Mouse (Mus musculus) liver, embryonic 12.5 days (tissue): ENCODE measurements around the gene Hypk. TPM values are rescaled to one million over a fixed set of nuclear protein-coding genes. Genes with fewer than 3 reads are reported as not detected.
A peak's percentile ranks its signal among the peaks of the same experiment; 100 is the strongest.

Experiments used
- ATAC-seq: fragments of 200-750 bp; cut with Nextera tagmentation; 2 replicates; pipeline ENCODE4 v1.8.0; 2017; ENCODE audit warnings: moderate number of reproducible peaks, mild to moderate bottlenecking, moderate library complexity
- H3K27ac ChIP-seq: fragments of 300-500 bp; sonication (generic); 2 replicates; pipeline ENCODE4 v1.5.1; 2016; ENCODE audit warnings: mild to moderate bottlenecking
- H3K27me3 ChIP-seq: fragments of 300-500 bp; sonication (generic); replicated peaks from 2 replicates; pipeline ENCODE4 v1.6.1; 2016; ENCODE audit warnings: mild to moderate bottlenecking, moderate library complexity
- H3K36me3 ChIP-seq: fragments of 300-500 bp; sonication (generic); 2 replicates; pipeline ENCODE4 v1.6.1; 2016; ENCODE audit warnings: mild to moderate bottlenecking, moderate library complexity
- H3K4me1 ChIP-seq: fragments of 300-500 bp; sonication (generic); 2 replicates; pipeline ENCODE4 v1.6.1; 2016
- H3K4me2 ChIP-seq: fragments of 300-500 bp; sonication (generic); 2 replicates; pipeline ENCODE4 v1.6.1; 2016; ENCODE audit warnings: mild to moderate bottlenecking, moderate library complexity
- H3K4me3 ChIP-seq: fragments of 300-500 bp; sonication (generic); 2 replicates; pipeline ENCODE4 v1.5.1; 2016; ENCODE audit warnings: mild to moderate bottlenecking, moderate library complexity
- H3K9ac ChIP-seq: fragments of 300-500 bp; sonication (generic); 2 replicates; pipeline ENCODE4 v1.6.1; 2016; ENCODE audit warnings: mild to moderate bottlenecking, moderate library complexity
- H3K9me3 ChIP-seq: fragments of 300-500 bp; sonication (generic); replicated peaks from 2 replicates; pipeline ENCODE4 v1.6.1; 2016; ENCODE audit warnings: mild to moderate bottlenecking, moderate library complexity
- WGBS: fragments of 180-500 bp; shearing (Covaris S2); methylation state at CpG from one replicate; pipeline ENCODE4 v1.1.7; 2016; ENCODE audit not compliant: insufficient replicate concordance; 5-methylcytosine and 5-hydroxymethylcytosine counted together
- polyA plus RNA-seq: library from polyadenylated mRNA; unstranded; fragments of >200 nt; fragmentation: Nextera tagmentation; extraction: Ambion mirVana; gene quantifications from 2 replicates; pipeline ENCODE4 v1.2.1, GENCODE M21; 2016

Hypk gene
- polyA plus RNA-seq: 111 and 127 TPM in 2 replicates

- Histone ChIP-seq H3K4me3 (no peak within 1 kb of the TSS), H3K27ac (0 out of 2 replicates have a peak within 1 kb of the TSS, but pooled peaks have one; percentile 12), H3K9me3 (no peaks in the 10 kb centered on the region), H3K9ac (no peak within 1 kb of the TSS), H3K4me2 (no peak within 1 kb of the TSS), H3K36me3 (peaks cover 40% of the 10 kb centered on the region), H3K27me3 (no peaks in the 10 kb centered on the region), H3K4me1 (peaks cover 49% of the 10 kb centered on the region)
- ATAC-seq: no peak
- WGBS: 75% methylated on average over 4 of the region's 4 CpGs
Observed at GRCm38 (mm10) chr2:121452990-121453389, at the start of gene Hypk. Hypk (plus strand) TSS chr2:121453290.

- H3K27me3 ChIP-seq: peaks cover 6% of the 10 kb centered on the region; the same call in 1 of the 2 replicates
- no peak overlapping the region for H3K4me2 ChIP-seq
- no peak overlapping the region for H3K4me3 ChIP-seq
- H3K9me3 ChIP-seq: no peaks in the 10 kb centered on the region
- H3K27ac ChIP-seq: no peak overlapping the region
- no peak for ATAC-seq
- H3K9ac ChIP-seq: no peak overlapping the region
- H3K36me3 ChIP-seq: no peaks in the 10 kb centered on the region
- H3K4me1 ChIP-seq: no peaks in the 10 kb centered on the region
Observed at GRCm38 (mm10) chr2:121403296-121403695, 49.8 kb upstream of the Hypk start.

GRCm38 (mm10) chr2:121408160-121408559, 44.9 kb upstream of the Hypk start:
- Histone ChIP-seq H3K36me3 (no peaks in the 10 kb centered on the region), H3K27me3 (no peaks in the 10 kb centered on the region), H3K4me3 (no peak overlapping the region), H3K4me1 (peaks cover 13% of the 10 kb centered on the region), H3K27ac (no peak overlapping the region), H3K9ac (no peak overlapping the region), H3K9me3 (no peaks in the 10 kb centered on the region), H3K4me2 (no peak overlapping the region)
- WGBS: 19% methylated on average over 4 of the region's 4 CpGs
- peak; percentile 39; the same call in 1 of the 2 replicates for ATAC-seq

- H3K27me3 ChIP-seq: no peaks in the 10 kb centered on the region
- ATAC-seq: no peak
- H3K4me2 ChIP-seq: peak overlapping the region; percentile 89
- WGBS: 6% methylated on average over 4 of the region's 4 CpGs
- peak overlapping the region; percentile 96 for H3K27ac ChIP-seq
- H3K9me3 ChIP-seq: no peaks in the 10 kb centered on the region
- H3K4me3 ChIP-seq: peak overlapping the region; percentile 100
- peaks cover 44% of the 10 kb centered on the region for H3K4me1 ChIP-seq
- H3K9ac ChIP-seq: peak overlapping the region; percentile 99
- H3K36me3 ChIP-seq: peaks cover 27% of the 10 kb centered on the region
Observed at GRCm38 (mm10) chr2:121412843-121413386, 40.2 kb upstream of the Hypk start.

GRCm38 (mm10) chr2:121413387-121414042, 39.6 kb upstream of the Hypk start, which contains the start of the genes Pdia3 and Catsper2:
Pdia3 (plus strand) TSS chr2:121413775.
Catsper2 (minus strand) TSS chr2:121413792.
- Histone ChIP-seq H3K4me3 (peak within 1 kb of the TSS; percentile 100), H3K9ac (peak within 1 kb of the TSS; percentile 99), H3K36me3 (peaks cover 33% of the 10 kb centered on the region), H3K27me3 (no peaks in the 10 kb centered on the region), H3K27ac (peak within 1 kb of the TSS; percentile 96), H3K4me2 (peak within 1 kb of the TSS; percentile 89), H3K9me3 (no peaks in the 10 kb centered on the region), H3K4me1 (peaks cover 44% of the 10 kb centered on the region)
- WGBS: under 1% methylated on average over 64 of the region's 68 CpGs
- ATAC-seq: peak; percentile 98

GRCm38 (mm10) chr2:121414139-121414685, 38.9 kb upstream of the Hypk start:
- Histone ChIP-seq H3K9ac (peak overlapping the region; percentile 99), H3K4me1 (peaks cover 44% of the 10 kb centered on the region), H3K27ac (peak overlapping the region; percentile 96), H3K4me2 (peak overlapping the region; percentile 89), H3K36me3 (peaks cover 40% of the 10 kb centered on the region), H3K27me3 (no peaks in the 10 kb centered on the region), H3K4me3 (peak overlapping the region; percentile 100), H3K9me3 (no peaks in the 10 kb centered on the region)
- WGBS: 0% methylated on average over 32 of the region's 32 CpGs
- peak; percentile 73 for ATAC-seq

- H3K9me3 ChIP-seq: no peaks in the 10 kb centered on the region
- H3K36me3 ChIP-seq: peaks cover 47% of the 10 kb centered on the region
- 0 out of 2 replicates have a peak overlapping the region, but pooled peaks have one; percentile 96 for H3K27ac ChIP-seq
- H3K4me3 ChIP-seq: peak overlapping the region; percentile 100
- WGBS: 27% methylated on average over 3 of the region's 3 CpGs
- H3K9ac ChIP-seq: peak overlapping the region; percentile 99
- no peak for ATAC-seq
- no peaks in the 10 kb centered on the region for H3K27me3 ChIP-seq
- peaks cover 44% of the 10 kb centered on the region for H3K4me1 ChIP-seq
- H3K4me2 ChIP-seq: peak overlapping the region; percentile 89
Observed at GRCm38 (mm10) chr2:121415103-121415502, 38.0 kb upstream of the Hypk start.

GRCm38 (mm10) chr2:121415591-121415990, 37.5 kb upstream of the Hypk start:
- H3K36me3 ChIP-seq: peaks cover 51% of the 10 kb centered on the region
- ATAC-seq: no peak
- WGBS: 75% methylated on average over 3 of the region's 3 CpGs
- H3K27me3 ChIP-seq: no peaks in the 10 kb centered on the region
- H3K27ac ChIP-seq: no peak overlapping the region
- peaks cover 44% of the 10 kb centered on the region for H3K4me1 ChIP-seq
- H3K9me3 ChIP-seq: no peaks in the 10 kb centered on the region
- peak overlapping the region; percentile 89 for H3K4me2 ChIP-seq
- H3K9ac ChIP-seq: peak overlapping the region; percentile 99
- peak overlapping the region; percentile 100 for H3K4me3 ChIP-seq

GRCm38 (mm10) chr2:121416356-121416755, 36.7 kb upstream of the Hypk start:
- no peaks in the 10 kb centered on the region for H3K27me3 ChIP-seq
- H3K9ac ChIP-seq: no peak overlapping the region
- no peak overlapping the region for H3K4me3 ChIP-seq
- H3K9me3 ChIP-seq: no peaks in the 10 kb centered on the region
- WGBS: 80% methylated on average over 6 of the region's 6 CpGs
- H3K27ac ChIP-seq: no peak overlapping the region
- no peak for ATAC-seq
- peak overlapping the region; percentile 89; the same call in 1 of the 2 replicates for H3K4me2 ChIP-seq
- peaks cover 44% of the 10 kb centered on the region for H3K4me1 ChIP-seq
- H3K36me3 ChIP-seq: peaks cover 57% of the 10 kb centered on the region

GRCm38 (mm10) chr2:121418476-121418875, 34.6 kb upstream of the Hypk start:
- Histone ChIP-seq H3K27ac (no peak overlapping the region), H3K27me3 (no peaks in the 10 kb centered on the region), H3K4me3 (no peak overlapping the region), H3K9me3 (no peaks in the 10 kb centered on the region), H3K4me1 (peaks cover 30% of the 10 kb centered on the region), H3K4me2 (no peak overlapping the region), H3K36me3 (peaks cover 78% of the 10 kb centered on the region), H3K9ac (no peak overlapping the region)
- ATAC-seq: no peak
- 82% methylated on average over 3 of the region's 3 CpGs for WGBS

- no peak for ATAC-seq
- WGBS: 79% methylated on average over 2 of the region's 2 CpGs
- no peak overlapping the region for H3K4me2 ChIP-seq
- no peaks in the 10 kb centered on the region for H3K4me1 ChIP-seq
- no peaks in the 10 kb centered on the region for H3K9me3 ChIP-seq
- H3K4me3 ChIP-seq: no peak overlapping the region
- peaks cover 95% of the 10 kb centered on the region for H3K36me3 ChIP-seq
- no peak overlapping the region for H3K9ac ChIP-seq
- H3K27me3 ChIP-seq: no peaks in the 10 kb centered on the region
- H3K27ac ChIP-seq: no peak overlapping the region
Observed at GRCm38 (mm10) chr2:121423166-121423565, 29.9 kb upstream of the Hypk start.

- Histone ChIP-seq H3K4me3 (no peak overlapping the region), H3K9me3 (no peaks in the 10 kb centered on the region), H3K36me3 (peaks cover 99% of the 10 kb centered on the region), H3K4me2 (no peak overlapping the region), H3K27ac (no peak overlapping the region), H3K9ac (no peak overlapping the region), H3K4me1 (no peaks in the 10 kb centered on the region), H3K27me3 (no peaks in the 10 kb centered on the region)
- WGBS: 82% methylated on average over 2 of the region's 2 CpGs
- ATAC-seq: no peak
Observed at GRCm38 (mm10) chr2:121425890-121426289, 27.2 kb upstream of the Hypk start.
